Mouse (Mus musculus) liver, adult 2 months (tissue): ENCODE data around the gene Elane.

Experiments used
- CTCF ChIP-seq: fragments of 200-500 bp; IDR thresholded peaks from 2 replicates; pipeline ENCODE4 v1.5.1; 2011; ENCODE audit warnings: low read depth, low read length, control low read depth
- POLR2A ChIP-seq: fragments of 200-500 bp; IDR thresholded peaks from 2 replicates; pipeline ENCODE4 v1.6.1; 2011; ENCODE audit warnings: low read length, control low read depth; ENCODE audit not compliant: insufficient read depth; ENCODE audit errors: extremely low read depth

GRCm38 (mm10) chr10:79856704-79857451, 29.2 kb upstream of the Elane start:
- TF ChIP-seq CTCF (no peak), POLR2A (no peak)
